Mouse (Mus musculus): ENCODE measurements around the gene Iqcd.

DNA sequence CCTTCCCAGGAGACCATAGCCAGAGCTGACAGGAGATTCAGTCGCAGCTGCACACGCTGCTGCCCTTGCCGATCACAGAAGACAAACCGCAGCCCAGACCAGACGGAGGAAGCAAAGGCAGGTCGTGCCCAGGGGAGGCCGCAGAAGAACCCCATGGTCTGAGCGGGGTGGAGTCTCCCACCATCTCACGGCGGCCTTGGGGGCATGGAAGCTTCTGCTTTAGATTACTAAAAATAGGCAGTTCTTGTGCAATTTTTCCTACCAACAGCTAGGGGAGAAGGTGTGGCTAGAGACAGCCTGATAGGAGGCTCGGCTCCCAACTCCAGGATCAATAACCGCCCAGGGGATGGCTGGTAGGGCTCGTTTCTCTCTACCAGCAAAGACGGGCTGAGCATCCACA is 30.1 kb upstream of the Iqcd start:
- TF ChIP-seq CTCF (IDR thresholded peaks at IDR 0.05; ENCODE audit: borderline replicate concordance, insufficient read depth, low read length) = no peak
- no peak for TF ChIP-seq POLR2A (IDR thresholded peaks at IDR 0.05; ENCODE audit: low read depth, low read length)

Measured in embryonic fibroblast, embryonic 13.5 days (primary cell).